Mouse (Mus musculus) lung, postnatal 4 days (tissue): Measurements from ENCODE around the gene Ankib1.

Experiments
- DNase-seq, 2 experiments: peaks; one replicate each; pipeline ENCODE4 v3.0.0; 2021

Ankib1 gene

GRCm38 (mm10) chr5:3644621-3645020, 158.1 kb downstream of the Ankib1 start:
- no peak for DNase-seq
